Mouse (Mus musculus): ENCODE results near the gene Theg.

DNA sequence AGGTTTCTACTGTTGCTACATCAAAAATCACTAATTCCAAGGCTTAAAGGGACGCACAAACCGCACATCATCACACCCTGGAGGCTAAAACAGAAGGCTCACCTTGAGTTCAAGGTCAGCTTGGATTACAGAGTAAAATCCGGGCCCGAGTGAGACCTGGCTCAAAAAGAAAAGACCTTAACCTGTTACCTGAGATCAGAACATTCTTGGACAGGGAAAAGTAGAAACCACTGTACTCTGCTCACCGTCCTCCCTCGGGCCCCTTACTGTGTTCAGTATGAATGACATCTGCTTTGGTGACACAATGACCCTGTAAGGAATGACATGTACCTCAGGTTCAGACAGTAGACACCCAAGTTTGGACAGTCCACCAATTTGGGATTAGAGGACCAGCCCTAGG, 12.3 kb downstream of the Theg start:
- TF ChIP-seq CTCF (IDR thresholded peaks at IDR 0.05; ENCODE audit: low read depth, low read length), result no peak
- no peak for TF ChIP-seq POLR2A (IDR thresholded peaks at IDR 0.05; ENCODE audit: extremely low read depth, insufficient read depth, low read length)
